Mouse (Mus musculus) kidney, postnatal 14 days (tissue): ENCODE data around the gene Ascc3.

Experiments
- DNase-seq: peaks from one replicate; pipeline ENCODE4 v3.0.0; 2022; ENCODE audit warnings: mixed read lengths

The Ascc3 gene

DNA sequence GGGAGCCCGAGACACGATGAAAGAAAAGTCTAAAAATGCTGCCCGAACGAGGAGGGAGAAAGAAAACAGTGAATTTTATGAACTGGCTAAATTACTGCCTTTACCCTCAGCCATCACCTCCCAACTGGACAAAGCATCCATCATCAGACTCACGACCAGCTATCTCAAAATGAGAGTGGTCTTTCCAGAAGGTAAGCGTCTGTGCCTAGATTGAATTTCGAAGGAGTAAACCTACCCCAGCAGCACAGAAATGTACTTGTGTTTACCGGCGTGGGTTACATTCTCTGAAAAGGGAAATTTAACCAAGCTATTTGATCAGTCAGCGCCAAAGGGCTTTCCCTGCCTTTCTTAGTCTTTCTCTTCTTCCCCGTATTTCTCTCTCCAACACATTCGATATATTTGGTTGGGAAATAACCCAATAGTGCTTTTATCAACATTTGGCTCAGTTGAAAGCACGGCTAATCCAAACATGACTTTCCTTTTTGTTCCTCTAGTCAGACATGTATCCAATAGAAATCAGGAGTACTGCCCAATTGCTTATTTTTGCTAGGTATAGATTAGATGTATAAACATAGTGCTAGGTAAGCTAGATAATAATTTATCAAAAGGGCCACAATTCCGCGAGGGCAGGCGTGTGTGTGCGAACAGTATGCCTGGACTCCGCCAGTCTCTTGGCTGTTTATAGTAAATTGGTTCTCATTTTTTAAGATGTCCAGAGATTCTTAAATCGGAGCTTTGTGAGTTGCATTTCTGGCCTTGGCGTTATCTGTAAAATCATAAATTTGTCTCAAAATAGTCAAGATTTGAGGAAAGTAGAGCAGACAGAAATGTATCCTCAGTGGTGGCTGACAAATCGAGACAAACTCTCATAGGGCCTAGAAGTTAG lies 303.7 kb downstream of the Ascc3 start:
- DNase-seq = peak; percentile 20

DNA sequence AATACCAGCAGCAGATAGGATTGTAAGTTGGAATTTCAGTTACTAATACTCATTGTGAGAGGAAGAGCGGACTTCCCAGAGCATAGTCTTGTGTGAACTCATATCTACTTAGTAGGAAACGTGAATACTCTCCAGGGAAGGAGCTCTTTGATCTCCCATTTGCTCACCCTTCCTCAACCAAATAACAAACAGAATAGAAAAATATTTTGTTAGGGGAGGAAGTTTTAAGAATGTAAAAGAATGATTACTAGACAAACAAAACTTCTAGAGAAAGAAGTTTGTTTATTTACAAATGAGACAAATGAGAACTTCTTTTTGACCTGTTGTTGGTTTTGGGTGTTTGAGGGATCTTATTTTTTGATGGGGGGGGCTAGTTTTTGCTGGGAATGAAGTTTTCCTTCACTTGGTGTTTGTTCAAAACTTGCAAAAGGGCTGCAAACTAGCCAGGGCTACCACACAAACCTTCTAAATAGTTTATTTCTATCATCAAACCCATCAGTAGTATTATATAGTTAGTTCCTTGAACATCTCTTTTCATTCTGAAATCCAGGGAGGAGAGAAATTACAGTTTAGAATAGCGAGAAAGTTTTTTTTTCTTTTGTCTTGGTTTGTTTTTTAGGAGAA lies 304.4 kb downstream of the Ascc3 start:
- DNase-seq = no peak

DNA sequence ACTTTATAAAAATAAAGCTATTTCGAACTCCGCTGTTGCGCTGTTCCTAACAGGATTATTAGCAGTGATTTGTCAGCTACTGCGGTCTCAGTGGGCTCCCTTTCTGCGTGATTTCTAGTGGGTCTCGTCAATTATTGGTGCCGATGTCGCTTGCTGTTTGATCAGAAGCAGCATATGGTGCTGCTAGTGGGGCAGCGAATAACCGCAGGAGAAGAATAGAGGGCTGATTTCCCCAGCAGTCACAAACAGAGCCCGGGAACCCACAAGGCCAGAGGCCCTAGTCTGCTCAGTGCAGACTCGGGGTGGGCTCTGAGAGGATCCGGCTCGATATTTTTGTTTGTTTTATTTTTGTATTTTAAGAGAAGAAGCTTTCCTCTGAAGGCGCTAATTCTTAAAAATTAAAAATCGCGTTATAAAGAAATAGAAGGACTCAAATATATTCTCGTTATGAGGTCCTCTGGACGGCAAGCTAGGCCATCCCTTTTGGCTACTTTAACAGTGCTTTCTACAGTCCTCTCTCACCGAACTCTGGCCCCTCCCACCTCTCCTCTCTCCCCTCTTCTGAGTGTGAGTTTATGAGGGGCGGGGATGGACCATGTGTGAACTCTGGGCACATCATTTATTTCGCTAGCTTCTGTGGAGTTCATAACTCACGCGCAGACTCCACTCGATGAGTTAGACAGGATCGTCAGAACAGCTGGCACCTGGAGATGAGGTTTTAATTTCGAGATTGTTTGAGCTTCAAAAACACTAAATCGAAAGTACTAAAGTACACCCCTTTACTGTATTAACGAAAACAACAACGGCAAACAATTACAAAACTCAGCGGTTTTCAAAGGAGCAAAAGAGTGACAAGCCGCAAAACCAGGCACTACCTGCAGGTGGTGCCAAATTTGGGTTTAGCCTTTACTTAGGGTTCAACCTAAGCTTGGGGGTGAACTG lies 305.3 kb downstream of the Ascc3 start:
- DNase-seq = peak; percentile 64

DNA sequence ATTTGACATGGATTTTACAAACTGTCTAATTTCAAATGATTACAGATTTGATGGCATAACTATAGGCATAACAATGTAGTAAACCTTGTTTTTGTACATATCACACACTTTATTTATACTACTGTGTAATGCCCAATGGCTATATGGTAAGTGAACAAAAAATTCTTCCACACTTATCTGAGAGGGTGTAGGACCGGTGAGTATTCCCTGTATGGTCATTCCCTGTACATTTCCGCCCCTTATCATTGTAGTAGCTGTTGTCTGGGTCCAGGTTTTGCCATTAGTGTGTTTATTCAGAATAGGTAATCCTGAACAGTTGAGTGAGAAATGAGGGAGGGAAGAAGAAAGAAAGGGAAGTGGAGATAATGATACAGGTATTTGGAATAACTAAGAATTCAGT lies 306.2 kb downstream of the Ascc3 start:
- DNase-seq = no peak

GRCm38 (mm10) chr10:50899846-50900745 lies 307.6 kb downstream of the Ascc3 start:
- DNase-seq = no peak
